8 mouse cellular contexts compared by ENCODE assay signal in genomic region chr7:49456148-49456547, GRCm38 (mm10).
DNase-seq lines count a peak whose midpoint lies in the region; ATAC-seq and TF ChIP-seq lines count a peak whose summit lies in the region.

No protein-coding gene starts in this region.

- 62% methylated on average over 2 of the region's 2 CpGs for WGBS in heart, adult 2 months
- 46% methylated on average over 2 of the region's 2 CpGs for WGBS in heart, embryonic 11.5 days (ENCODE audit: insufficient replicate concordance)
- 67% methylated on average over 2 of the region's 2 CpGs for WGBS in kidney, postnatal 0 days

- H3K4me2 ChIP-seq in heart, embryonic 11.5 days = no peak overlapping the region
- no peak overlapping the region for H3K4me2 ChIP-seq in kidney, postnatal 0 days (ENCODE audit: low read length)

- no peak overlapping the region for H3K27ac ChIP-seq in heart, adult 2 months
- H3K27ac ChIP-seq in heart, embryonic 11.5 days (ENCODE audit: low read depth, low read length) = no peak overlapping the region
- no peak overlapping the region for H3K27ac ChIP-seq in kidney, postnatal 0 days

- no peak for TF ChIP-seq EP300 in heart, adult 2 months (IDR thresholded peaks at IDR 0.05; ENCODE audit: insufficient read depth, low read depth, low read length)

- no peaks in the 10 kb centered on the region for H3K79me2 ChIP-seq in heart, adult 2 months (replicated peaks; ENCODE audit: control insufficient read depth, insufficient read depth, low read length)

- H3K9ac ChIP-seq in heart, adult 2 months (ENCODE audit: low read depth, low read length) = no peak overlapping the region
- H3K9ac ChIP-seq in heart, embryonic 11.5 days (ENCODE audit: low read depth, low read length) = no peak overlapping the region
- H3K9ac ChIP-seq in kidney, postnatal 0 days (ENCODE audit: low read depth, low read length) = no peak overlapping the region

- no peak for ATAC-seq in heart, embryonic 11.5 days (replicated peaks; ENCODE audit: insufficient number of reproducible peaks, low FRiP score, low TSS enrichment)
- ATAC-seq in kidney, postnatal 0 days (replicated peaks; ENCODE audit: low FRiP score, low read depth) = peak; percentile 71

- H3K36me3 ChIP-seq in heart, adult 2 months (ENCODE audit: control insufficient read depth, insufficient read depth, low read length) = no peaks in the 10 kb centered on the region
- H3K36me3 ChIP-seq in heart, embryonic 11.5 days (ENCODE audit: control insufficient read depth, insufficient read depth, low read length) = no peaks in the 10 kb centered on the region; the same call in 1 of the 2 replicates
- H3K36me3 ChIP-seq in kidney, postnatal 0 days (ENCODE audit: insufficient read depth, low read length) = peaks cover 7% of the 10 kb centered on the region; the same call in 1 of the 2 replicates

- TF ChIP-seq POLR2A in heart, adult 2 months (IDR thresholded peaks at IDR 0.05; ENCODE audit: insufficient read depth, low read depth, low read length) = no peak

- TF ChIP-seq CTCF in heart, adult 2 months (IDR thresholded peaks at IDR 0.05) = peak; percentile 76
- peak; percentile 74 for TF ChIP-seq CTCF in kidney, postnatal 0 days (IDR thresholded peaks at IDR 0.05; ENCODE audit: low read depth)

- H3K9me3 ChIP-seq in heart, embryonic 11.5 days (replicated peaks; ENCODE audit: control insufficient read depth, low read length) = no peaks in the 10 kb centered on the region
- H3K9me3 ChIP-seq in kidney, postnatal 0 days (replicated peaks; ENCODE audit: low read length) = no peaks in the 10 kb centered on the region

- H3K4me1 ChIP-seq in heart, adult 2 months (ENCODE audit: control insufficient read depth, insufficient read depth, low read length) = no peaks in the 10 kb centered on the region
- peaks cover 3% of the 10 kb centered on the region; the same call in 1 of the 2 replicates for H3K4me1 ChIP-seq in heart, embryonic 11.5 days (ENCODE audit: control insufficient read depth, insufficient read depth, low read length)
- no peaks in the 10 kb centered on the region for H3K4me1 ChIP-seq in kidney, postnatal 0 days (replicated peaks; ENCODE audit: insufficient read depth, low read length)

- intact Hi-C loops in heart, adult 2 months (cut with DNase I) = no loop called here

- no peaks in the 10 kb centered on the region for H3K27me3 ChIP-seq in heart, adult 2 months (ENCODE audit: control insufficient read depth, insufficient read depth, low read length)
- H3K27me3 ChIP-seq in heart, embryonic 11.5 days (ENCODE audit: control insufficient read depth, insufficient read depth, low read length) = no peaks in the 10 kb centered on the region; the same call in none of the 2 replicates
- no peaks in the 10 kb centered on the region for H3K27me3 ChIP-seq in kidney, postnatal 0 days (ENCODE audit: insufficient read depth, low read length)

- H3K4me3 ChIP-seq in heart, adult 2 months = no peak overlapping the region
- H3K4me3 ChIP-seq in heart, embryonic 11.5 days (ENCODE audit: low read depth, low read length) = no peak overlapping the region
- no peak overlapping the region for H3K4me3 ChIP-seq in kidney, postnatal 0 days (replicated peaks; ENCODE audit: low read depth, low read length)

- DNase-seq in heart, adult 2 months = peak; percentile 21 to 40
- DNase-seq in urinary bladder, postnatal 25 days (ENCODE audit: low spot score) = peak; percentile 35
- no peak for DNase-seq in urinary bladder, postnatal 10 days (ENCODE audit: low spot score)
- DNase-seq in cerebellum, postnatal 25 days = peak; percentile 63 to 80
- DNase-seq in kidney, postnatal 0 days (ENCODE audit: low spot score) = peak; percentile 67
- DNase-seq in natural killer cell, adult 2 months (ENCODE audit: low spot score in 2 of 2) = peak; percentile 15 to 40
- peak; percentile 85 for DNase-seq in thymus, postnatal 4 days
